Mouse (Mus musculus) heart, adult 2 months (tissue): ENCODE data around the gene Naip6. TPM values are rescaled to one million over a fixed set of nuclear protein-coding genes. Genes with fewer than 3 reads are reported as not detected.
"Not testable (repeated sequence)": the region's sequence is repeated elsewhere in the genome, so short reads cannot be mapped to it uniquely, and the experiment has no call there.

Experiments
- DNase-seq, 2 experiments: peaks; one replicate each; pipeline ENCODE4 v3.0.0; 2021
- H3K27ac ChIP-seq: fragments of 200-600 bp; 2 replicates; pipeline ENCODE4 v1.8.1; 2022
- H3K27me3 ChIP-seq: fragments of 200-500 bp; 2 replicates; pipeline ENCODE4 v1.6.1; 2012; ENCODE audit warnings: mild to moderate bottlenecking, low read length, inconsistent platforms, mixed read lengths; ENCODE audit not compliant: control insufficient read depth, insufficient read depth
- H3K36me3 ChIP-seq: fragments of 200-500 bp; 2 replicates; pipeline ENCODE4 v1.6.1; 2012; ENCODE audit warnings: low read length, inconsistent platforms; ENCODE audit not compliant: control insufficient read depth, insufficient read depth
- H3K4me1 ChIP-seq: fragments of 200-500 bp; 2 replicates; pipeline ENCODE4 v1.6.1; 2011; ENCODE audit warnings: low read length; ENCODE audit not compliant: control insufficient read depth, insufficient read depth
- H3K4me3 ChIP-seq: fragments of 200-600 bp; 2 replicates; pipeline ENCODE4 v1.8.1; 2022
- H3K79me2 ChIP-seq: fragments of 200-500 bp; replicated peaks from 2 replicates; pipeline ENCODE4 v1.6.1; 2012; ENCODE audit warnings: mild to moderate bottlenecking, inconsistent platforms, low read length, moderate library complexity, mixed read lengths; ENCODE audit not compliant: control insufficient read depth, insufficient read depth
- H3K9ac ChIP-seq: fragments of 200-500 bp; 2 replicates; pipeline ENCODE4 v1.6.1; 2012; ENCODE audit warnings: low read depth, mild to moderate bottlenecking, control low read depth, inconsistent platforms, low read length, mixed read lengths
- CTCF ChIP-seq: fragments of 200-600 bp; IDR thresholded peaks from 2 replicates; pipeline ENCODE4 v1.8.1; 2022; ENCODE audit warnings: antibody characterized with exemption, mild to moderate bottlenecking, moderate library complexity
- EP300 ChIP-seq: fragments of 200-500 bp; IDR thresholded peaks from 2 replicates; pipeline ENCODE4 v1.6.1; 2011; ENCODE audit warnings: low read depth, low read length, control low read depth; ENCODE audit not compliant: insufficient read depth
- POLR2A ChIP-seq: fragments of 200-500 bp; IDR thresholded peaks from 2 replicates; pipeline ENCODE4 v1.6.1; 2011; ENCODE audit warnings: mild to moderate bottlenecking, low read depth, low read length, control low read depth; ENCODE audit not compliant: insufficient read depth
- WGBS: fragments of 180-500 bp; shearing (Covaris S2); methylation state at CpG from one replicate; pipeline ENCODE4 v1.1.7; 2018; 5-methylcytosine and 5-hydroxymethylcytosine counted together
- intact Hi-C: fragments of 180-260 bp; cut with DNase I; formaldehyde crosslinking; loops from one replicate; pipeline ENCODE4 v1.15.1; 2025
- long read RNA-seq: library from polyadenylated mRNA; stranded (forward); transcript quantifications from one replicate; pipeline ENCODE4 v2.0.0, GENCODE M21; 2021
- polyA plus RNA-seq: library from polyadenylated mRNA; depleted of rRNA; stranded (reverse); fragments of >200 nt; gene quantifications from 2 replicates; pipeline ENCODE4 v1.2.3, GENCODE M21; 2012; rRNA removed
- total RNA-seq, 2 experiments: library from RNA; stranded (reverse); gene quantifications; 2 replicates each; pipeline ENCODE4 v1.2.3; 2021

Naip6 gene
- under 1 TPM; 0.08 to 0.36 TPM for total RNA-seq
- polyA plus RNA-seq = 0.49 and 0.67 TPM in 2 replicates
- long read RNA-seq = 0 reads

DNA sequence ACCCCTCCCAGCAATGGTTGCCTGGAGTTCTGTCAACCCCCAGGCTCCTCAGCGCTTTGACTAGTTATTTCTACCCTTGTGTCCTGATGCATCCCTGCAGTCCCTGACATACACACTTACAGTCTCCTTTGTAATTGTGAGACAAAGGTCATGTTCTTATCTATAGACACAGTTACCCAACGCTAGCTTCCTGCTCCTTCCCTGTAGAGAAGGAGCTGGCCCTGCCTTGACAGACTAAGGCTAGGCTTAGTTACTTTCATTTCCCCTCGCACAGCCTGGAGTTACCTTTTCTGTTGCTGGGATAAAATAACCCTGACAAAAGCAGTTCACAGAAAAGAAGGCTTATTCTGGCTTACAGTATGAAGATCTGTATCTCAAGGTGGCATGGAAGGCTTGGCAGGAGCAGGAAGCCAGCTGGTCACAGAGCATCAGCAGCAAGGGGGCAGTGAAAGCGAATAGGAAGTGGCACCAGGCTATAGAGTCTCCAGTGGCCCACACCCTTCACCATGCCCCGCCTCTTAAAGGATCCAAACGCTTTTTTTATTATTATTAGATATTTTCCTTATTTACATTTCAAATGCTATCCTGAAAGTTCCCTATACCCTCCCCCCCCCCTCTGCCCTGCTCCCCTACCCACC lies at the start of gene Naip6:
Gene Naip6 (minus strand): TSS at position 419 of the 638 bp plus-strand sequence.
- H3K36me3 ChIP-seq, H3K4me1 ChIP-seq, intact Hi-C loops, H3K9ac ChIP-seq, DNase-seq, H3K79me2 ChIP-seq, H3K27ac ChIP-seq, H3K4me3 ChIP-seq, H3K27me3 ChIP-seq: not testable (repeated sequence)
- WGBS = 56% methylated on average over 6 of the region's 6 CpGs

DNA sequence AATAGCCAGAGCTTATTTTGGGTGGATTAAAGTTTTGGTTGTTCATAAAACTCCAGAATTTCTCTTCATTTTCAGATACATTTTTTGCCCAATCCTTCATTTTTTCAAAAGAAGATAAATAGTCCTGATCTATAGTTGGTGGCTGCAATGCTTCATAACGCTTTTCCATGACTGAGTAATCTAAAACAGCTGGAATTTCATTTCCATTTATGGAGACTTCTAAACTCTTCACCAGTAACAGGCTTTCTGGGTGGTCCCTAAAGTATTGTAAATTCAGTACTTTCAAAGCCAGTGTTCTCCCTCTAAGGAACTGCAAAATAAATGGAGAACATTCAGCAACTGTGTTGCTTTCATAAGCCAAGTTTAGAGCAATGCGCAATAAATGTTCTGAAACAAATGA lies 34.8 kb upstream of the Naip6 start:
- intact Hi-C loops = not testable (repeated sequence)
- 72% methylated on average over 2 of the region's 2 CpGs for WGBS

GRCm38 (mm10) chr13:100349510-100350173 lies 32.2 kb upstream of the Naip6 start:
- not testable (repeated sequence) for H3K4me1 ChIP-seq, H3K27me3 ChIP-seq, H3K27ac ChIP-seq, DNase-seq, H3K4me3 ChIP-seq, H3K79me2 ChIP-seq, H3K9ac ChIP-seq, H3K36me3 ChIP-seq
- WGBS = 40% methylated on average over 1 of the region's 2 CpGs
- intact Hi-C loops = loop anchor here (10.0 kb wide), 1 partner anchor 85 kb away; no protein-coding TSS in a partner anchor

More for the DNA sequence above, 34.8 kb upstream of the Naip6 start:
- H3K4me1 ChIP-seq, H3K9ac ChIP-seq, H3K79me2 ChIP-seq, H3K27me3 ChIP-seq, H3K27ac ChIP-seq, H3K4me3 ChIP-seq, DNase-seq, H3K36me3 ChIP-seq: not testable (repeated sequence)

DNA sequence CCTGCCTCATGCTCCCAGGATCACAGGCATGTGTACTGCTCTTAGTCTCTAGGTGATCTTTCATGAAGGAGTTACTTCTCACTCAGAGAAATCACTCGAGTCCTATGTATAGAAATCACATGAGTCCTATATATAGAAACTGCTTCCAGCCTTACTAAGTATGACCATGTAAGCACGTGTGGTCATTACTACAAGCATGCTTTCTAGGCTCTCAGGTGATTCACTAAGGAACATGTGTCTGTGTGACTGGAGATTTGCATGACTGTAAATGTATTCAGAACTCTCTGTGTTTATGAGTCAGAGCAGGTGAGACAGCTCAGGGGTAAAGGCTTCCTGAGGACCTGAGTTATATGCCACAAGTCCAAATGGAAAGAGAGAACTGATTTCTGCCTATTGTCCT lies 24.3 kb upstream of the Naip6 start:
- Histone ChIP-seq H3K9ac (no peak overlapping the region), H3K79me2 (no peaks in the 10 kb centered on the region), H3K4me3 (no peak overlapping the region), H3K27ac (no peak overlapping the region), H3K27me3 (no peaks in the 10 kb centered on the region), H3K36me3 (no peaks in the 10 kb centered on the region), H3K4me1 (no peaks in the 10 kb centered on the region)
- no peak for TF ChIP-seq EP300
- TF ChIP-seq POLR2A = no peak
- TF ChIP-seq CTCF = no peak
- 38% methylated on average over 2 of the region's 2 CpGs for WGBS
- intact Hi-C loops = loop anchor here (10.0 kb wide), 1 partner anchor 77 kb away; no protein-coding TSS in a partner anchor
- no peak for DNase-seq

- H3K27me3 ChIP-seq, H3K79me2 ChIP-seq, H3K27ac ChIP-seq, H3K4me3 ChIP-seq, H3K9ac ChIP-seq, H3K36me3 ChIP-seq, H3K4me1 ChIP-seq, DNase-seq, intact Hi-C loops: not testable (repeated sequence)
- WGBS = 26% methylated on average over 5 of the region's 5 CpGs
Observed at GRCm38 (mm10) chr13:100331728-100332127, 14.3 kb upstream of the Naip6 start.

DNA sequence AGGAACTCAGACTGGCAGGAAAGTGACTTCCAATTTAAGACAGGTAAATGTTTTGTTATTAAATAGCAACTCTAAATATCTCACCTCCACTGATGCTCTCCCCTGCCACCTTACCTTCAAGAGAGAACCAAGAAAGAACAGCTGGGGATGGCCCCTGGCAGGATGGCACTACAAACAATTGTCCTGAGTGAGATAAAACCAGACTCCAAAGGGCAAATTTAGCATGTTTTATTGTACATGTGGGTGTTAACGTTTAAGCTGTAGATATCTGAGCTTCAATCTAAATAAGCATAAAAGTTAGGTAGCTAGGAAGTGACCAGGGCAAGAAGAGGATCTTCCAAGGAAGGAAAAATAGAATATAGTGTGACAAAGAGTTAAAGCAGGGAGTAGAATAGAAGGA lies 11.4 kb upstream of the Naip6 start:
- 24% methylated on average over 1 of the region's 1 CpGs for WGBS
- not testable (repeated sequence) for H3K27me3 ChIP-seq

GRCm38 (mm10) chr13:100328029-100328428 lies 10.6 kb upstream of the Naip6 start:
- H3K27ac ChIP-seq, H3K36me3 ChIP-seq, H3K27me3 ChIP-seq, H3K9ac ChIP-seq, DNase-seq, H3K4me3 ChIP-seq, H3K4me1 ChIP-seq, intact Hi-C loops, H3K79me2 ChIP-seq: not testable (repeated sequence)
- 51% methylated on average over 2 of the region's 2 CpGs for whole genome bisulfite sequencing

More for the DNA sequence above, 11.4 kb upstream of the Naip6 start:
- H3K9ac ChIP-seq, H3K4me3 ChIP-seq, intact Hi-C loops, H3K27ac ChIP-seq, H3K36me3 ChIP-seq, DNase-seq, H3K4me1 ChIP-seq, H3K79me2 ChIP-seq: not testable (repeated sequence)

DNA sequence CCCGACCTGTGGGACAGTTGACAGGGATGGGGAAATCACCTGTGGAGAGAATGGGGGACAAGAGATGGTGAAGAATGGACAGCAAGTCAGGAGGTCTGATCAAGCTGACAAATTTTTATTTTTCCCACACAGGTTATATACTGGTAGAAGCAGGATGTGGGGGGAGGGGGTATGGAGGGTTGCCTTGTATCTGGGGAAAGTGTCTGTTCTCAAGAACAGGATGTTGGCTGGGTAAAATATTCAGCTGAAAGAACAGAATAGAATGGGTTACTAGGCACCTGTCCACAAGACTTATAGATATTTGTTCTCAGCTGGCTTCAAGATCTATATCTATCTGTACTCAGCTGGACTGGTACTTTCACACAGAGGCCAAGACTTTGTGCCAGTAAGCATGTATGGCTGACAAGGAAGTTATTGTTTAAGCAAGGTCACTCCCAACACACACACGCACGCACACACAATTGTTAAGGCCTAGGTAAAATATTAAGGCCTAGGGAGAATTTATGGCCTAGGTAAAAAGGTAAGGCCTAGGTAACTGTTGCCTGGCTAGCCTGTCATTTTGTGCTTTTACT lies 4.9 kb upstream of the Naip6 start:
- H3K4me1 ChIP-seq, H3K36me3 ChIP-seq, intact Hi-C loops, H3K9ac ChIP-seq, DNase-seq, H3K27me3 ChIP-seq, H3K4me3 ChIP-seq, H3K79me2 ChIP-seq, H3K27ac ChIP-seq: not testable (repeated sequence)
- 88% methylated on average over 3 of the region's 3 CpGs for WGBS
